Mouse (Mus musculus) embryonic facial prominence, embryonic 13.5 days (tissue): ENCODE results near the gene Lin9. TPM values are rescaled to one million over a fixed set of nuclear protein-coding genes. Genes with fewer than 3 reads are reported as not detected.
"Not testable (repeated sequence)": the region's sequence is repeated elsewhere in the genome, so short reads cannot be mapped to it uniquely, and the experiment has no call there.

Source experiments
- ATAC-seq: fragments of 200-750 bp; cut with Nextera tagmentation; 2 replicates; pipeline ENCODE4 v1.8.0; 2017; ENCODE audit warnings: low read depth; ENCODE audit not compliant: insufficient number of reproducible peaks, insufficient read depth, low FRiP score, low TSS enrichment
- H3K27ac ChIP-seq: fragments of 300-500 bp; sonication (generic); 2 replicates; pipeline ENCODE4 v1.5.1; 2015; ENCODE audit warnings: moderate library complexity, mild to moderate bottlenecking, inconsistent platforms
- H3K27me3 ChIP-seq: fragments of 300-500 bp; sonication (generic); 2 replicates; pipeline ENCODE4 v1.6.1; 2015; ENCODE audit warnings: mild to moderate bottlenecking, inconsistent platforms
- H3K36me3 ChIP-seq: fragments of 300-500 bp; sonication (generic); 2 replicates; pipeline ENCODE4 v1.6.1; 2015; ENCODE audit warnings: mild to moderate bottlenecking, inconsistent platforms
- H3K4me1 ChIP-seq: fragments of 300-500 bp; sonication (generic); 2 replicates; pipeline ENCODE4 v1.6.1; 2015; ENCODE audit warnings: inconsistent platforms
- H3K4me2 ChIP-seq: fragments of 300-500 bp; sonication (generic); 2 replicates; pipeline ENCODE4 v1.6.1; 2015; ENCODE audit warnings: moderate library complexity, mild to moderate bottlenecking, inconsistent platforms
- H3K4me3 ChIP-seq: fragments of 300-500 bp; sonication (generic); 2 replicates; pipeline ENCODE4 v1.5.1; 2015; ENCODE audit warnings: mild to moderate bottlenecking, inconsistent platforms
- H3K9ac ChIP-seq: fragments of 300-500 bp; sonication (generic); 2 replicates; pipeline ENCODE4 v1.6.1; 2015; ENCODE audit warnings: mild to moderate bottlenecking, inconsistent platforms
- H3K9me3 ChIP-seq: fragments of 300-500 bp; sonication (generic); 2 replicates; pipeline ENCODE4 v1.6.1; 2016; ENCODE audit warnings: inconsistent platforms
- WGBS: fragments of 180-500 bp; shearing (Covaris S2); methylation state at CpG from one replicate; pipeline ENCODE4 v1.1.7; 2015; ENCODE audit warnings: mixed read lengths; 5-methylcytosine and 5-hydroxymethylcytosine counted together
- polyA plus RNA-seq: library from polyadenylated mRNA; unstranded; fragments of >200 nt; fragmentation: Nextera tagmentation; extraction: Ambion mirVana; gene quantifications from 2 replicates; pipeline ENCODE4 v1.2.1, GENCODE M21; 2015

Lin9 gene
- polyA plus RNA-seq, 1 experiment from 2014 or later, result 20.5 TPM

DNA sequence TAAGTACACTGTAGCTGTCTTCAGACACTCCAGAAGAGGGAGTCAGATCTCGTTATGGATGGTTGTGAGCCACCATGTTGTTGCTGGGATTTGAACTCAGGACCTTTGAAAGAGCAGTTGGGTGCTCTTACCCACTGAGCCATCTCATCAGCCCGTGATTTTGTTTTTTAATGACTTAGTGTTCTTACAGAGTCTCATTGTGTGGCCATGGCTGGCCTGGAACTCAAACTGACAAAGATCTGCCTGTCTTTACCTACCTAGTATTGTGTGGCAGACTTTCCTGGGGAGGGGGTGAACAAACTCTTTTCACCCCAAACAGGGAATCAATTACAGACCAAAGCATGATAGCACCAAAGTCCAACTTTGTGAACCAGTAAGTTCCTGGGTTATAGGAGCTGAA is 3.2 kb upstream of the Lin9 start:
- peaks cover 24% of the 10 kb centered on the region for H3K4me1 ChIP-seq
- not testable (repeated sequence) for H3K4me2 ChIP-seq, H3K4me3 ChIP-seq, H3K9me3 ChIP-seq, H3K27me3 ChIP-seq, H3K36me3 ChIP-seq, H3K27ac ChIP-seq, H3K9ac ChIP-seq, ATAC-seq
- 89% methylated on average over 2 of the region's 2 CpGs for WGBS

DNA sequence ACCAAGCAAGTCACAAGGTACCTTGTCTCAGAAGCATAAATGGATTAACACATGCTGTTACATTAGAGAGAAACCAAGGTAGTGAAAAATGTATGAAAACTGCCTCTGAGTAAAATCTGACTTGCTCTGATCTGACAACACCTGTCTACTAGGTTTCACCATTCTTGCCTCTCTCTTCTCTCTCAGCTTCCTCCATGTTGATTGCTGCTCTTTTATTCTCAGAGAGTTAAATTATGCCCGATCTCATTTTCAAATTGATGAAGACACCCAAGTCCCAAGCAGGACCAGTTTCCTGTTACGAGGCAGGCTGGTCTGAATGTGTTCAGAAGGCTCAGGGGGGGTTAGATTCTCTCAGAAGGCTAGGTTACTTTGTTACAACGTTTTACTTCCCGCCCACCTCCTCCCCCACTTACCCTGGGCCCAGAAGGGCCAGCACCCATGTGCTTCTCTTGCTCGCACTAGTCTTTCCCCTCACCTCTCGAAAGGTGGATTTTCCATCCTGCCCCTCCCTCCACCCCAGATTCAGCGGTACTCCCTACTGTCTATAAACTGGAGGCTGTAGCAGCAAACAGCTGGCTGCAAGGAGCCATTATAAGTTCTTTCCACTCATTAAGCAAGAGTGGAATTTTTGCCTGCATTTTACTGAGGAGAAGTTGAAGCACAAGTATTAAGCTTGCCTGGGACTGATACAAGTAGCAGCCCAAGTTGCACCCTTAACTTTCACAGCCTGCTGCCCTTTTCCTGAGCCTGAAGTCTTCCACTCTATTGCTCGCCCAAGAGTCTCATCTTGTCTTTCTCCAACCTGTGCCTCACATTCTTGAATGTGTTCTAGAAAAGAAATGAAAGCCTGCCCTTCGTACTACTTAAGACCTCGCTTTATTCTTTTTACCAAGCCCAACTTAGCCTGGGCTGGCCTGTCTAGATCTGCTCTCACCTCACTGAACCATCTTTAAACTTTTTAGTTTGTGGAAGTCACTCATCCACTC is 1.2 kb upstream of the Lin9 start:
- ATAC-seq, result no peak
- Histone ChIP-seq H3K27me3 (no peaks in the 10 kb centered on the region), H3K4me1 (peaks cover 24% of the 10 kb centered on the region), H3K36me3 (peaks cover 7% of the 10 kb centered on the region), H3K4me2 (peak overlapping the region; percentile 80), H3K27ac (peak overlapping the region; percentile 95; the same call in 1 of the 2 replicates), H3K9me3 (no peaks in the 10 kb centered on the region), H3K9ac (peak overlapping the region; percentile 95), H3K4me3 (peak overlapping the region; percentile 97)
- 38% methylated on average over 10 of the region's 10 CpGs for WGBS

DNA sequence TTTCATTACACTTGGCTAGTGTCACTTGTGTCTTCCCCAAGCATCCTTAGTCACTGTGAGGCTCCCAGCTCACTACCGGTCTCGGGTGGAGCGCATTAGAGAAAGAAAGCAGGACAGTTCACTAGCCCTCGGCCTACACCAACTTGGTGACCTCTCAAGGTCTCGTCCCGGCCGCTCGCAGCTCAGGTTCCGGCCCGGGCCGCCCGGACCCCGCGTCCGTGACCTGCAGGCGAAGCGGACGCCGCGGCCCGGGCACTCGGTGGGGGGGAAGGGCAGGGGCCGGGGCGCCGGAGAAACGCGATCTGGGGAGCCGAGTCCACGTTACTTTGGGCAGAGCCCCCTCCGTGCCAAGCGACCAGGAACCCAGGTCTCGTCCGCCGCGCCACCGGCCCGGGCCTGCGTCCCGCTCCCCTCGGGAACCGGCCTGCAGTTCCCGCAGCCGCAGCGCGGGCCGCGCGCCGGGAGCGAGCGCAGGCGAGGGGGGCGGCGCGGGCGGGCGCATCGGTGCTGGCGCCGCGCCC is 285 bp upstream of the Lin9 start:
- peaks cover 7% of the 10 kb centered on the region for H3K36me3 ChIP-seq
- peak overlapping the region; percentile 80 for H3K4me2 ChIP-seq
- H3K9me3 ChIP-seq, result no peaks in the 10 kb centered on the region
- under 1% methylated on average over 59 of the region's 61 CpGs for WGBS
- H3K4me3 ChIP-seq, result peak overlapping the region; percentile 97
- H3K4me1 ChIP-seq, result peaks cover 27% of the 10 kb centered on the region
- ATAC-seq, result peak; percentile 26
- H3K27me3 ChIP-seq, result no peaks in the 10 kb centered on the region
- peak overlapping the region; percentile 95 for H3K9ac ChIP-seq
- peak overlapping the region; percentile 95 for H3K27ac ChIP-seq

DNA sequence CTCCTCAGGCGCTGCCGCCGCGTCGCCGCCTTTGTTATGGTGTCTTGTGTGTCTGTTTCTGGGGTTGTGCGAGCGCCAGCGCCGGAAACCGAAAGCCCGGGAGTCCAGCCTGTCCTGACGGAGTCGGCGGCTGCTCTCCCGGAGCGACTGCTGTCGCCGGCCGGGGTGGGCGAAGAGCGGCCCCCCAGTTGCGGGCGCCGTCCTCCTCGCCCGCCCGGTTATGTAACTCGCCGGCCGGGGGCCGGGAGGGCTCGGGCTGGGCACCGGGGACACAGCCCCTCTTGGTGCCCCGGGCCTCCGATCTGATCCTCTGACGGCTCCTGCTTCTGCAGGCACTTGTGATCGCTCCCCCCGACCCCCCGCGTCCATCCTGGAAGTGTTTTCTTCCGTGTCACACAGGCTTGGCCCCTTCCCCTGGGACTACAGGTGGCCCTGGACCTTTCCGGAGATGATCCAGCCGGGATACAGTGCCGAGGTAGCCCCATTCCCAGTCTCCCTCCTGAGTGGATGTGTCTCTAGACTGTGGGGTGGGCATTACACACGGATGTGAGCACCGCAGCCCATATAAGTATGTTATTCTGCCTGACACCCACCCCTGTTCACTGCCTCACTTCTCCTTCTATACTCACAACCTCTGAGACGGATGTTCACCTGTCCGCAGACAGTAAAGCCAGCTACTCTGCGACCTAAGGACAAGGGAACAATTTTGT is 723 bp downstream of the Lin9 start:
- Histone ChIP-seq H3K9ac (peak overlapping the region; percentile 95), H3K4me2 (peak overlapping the region; percentile 80), H3K4me1 (peaks cover 31% of the 10 kb centered on the region), H3K27ac (peak overlapping the region; percentile 95), H3K36me3 (peaks cover 7% of the 10 kb centered on the region), H3K4me3 (peak overlapping the region; percentile 97), H3K9me3 (no peaks in the 10 kb centered on the region), H3K27me3 (no peaks in the 10 kb centered on the region)
- 2% methylated on average over 50 of the region's 50 CpGs for WGBS
- peak; percentile 58 for ATAC-seq

DNA sequence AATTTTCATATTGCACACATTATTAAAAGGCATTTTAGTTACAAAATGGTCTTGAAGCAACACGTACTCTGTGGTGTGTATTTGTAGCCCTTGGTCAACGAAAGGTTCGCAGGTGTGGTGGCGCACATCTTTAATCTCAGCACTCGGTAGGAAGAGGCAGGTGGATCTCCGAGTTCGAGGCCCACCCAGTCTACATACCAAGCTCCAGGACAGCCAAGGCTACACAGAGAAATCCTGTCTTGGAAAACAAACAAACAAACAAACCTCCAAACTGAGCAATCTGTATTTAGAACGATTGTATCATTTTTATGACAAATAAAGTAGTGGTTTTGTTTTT is 1.2 kb downstream of the Lin9 start:
- ATAC-seq, result no peak
- peaks cover 31% of the 10 kb centered on the region for H3K4me1 ChIP-seq
- H3K9ac ChIP-seq, result peak overlapping the region; percentile 95
- H3K27ac ChIP-seq, result no peak overlapping the region
- peak overlapping the region; percentile 80 for H3K4me2 ChIP-seq
- H3K27me3 ChIP-seq, result no peaks in the 10 kb centered on the region
- WGBS, result 83% methylated on average over 8 of the region's 8 CpGs
- no peaks in the 10 kb centered on the region for H3K9me3 ChIP-seq
- H3K36me3 ChIP-seq, result peaks cover 7% of the 10 kb centered on the region
- H3K4me3 ChIP-seq, result peak overlapping the region; percentile 97

DNA sequence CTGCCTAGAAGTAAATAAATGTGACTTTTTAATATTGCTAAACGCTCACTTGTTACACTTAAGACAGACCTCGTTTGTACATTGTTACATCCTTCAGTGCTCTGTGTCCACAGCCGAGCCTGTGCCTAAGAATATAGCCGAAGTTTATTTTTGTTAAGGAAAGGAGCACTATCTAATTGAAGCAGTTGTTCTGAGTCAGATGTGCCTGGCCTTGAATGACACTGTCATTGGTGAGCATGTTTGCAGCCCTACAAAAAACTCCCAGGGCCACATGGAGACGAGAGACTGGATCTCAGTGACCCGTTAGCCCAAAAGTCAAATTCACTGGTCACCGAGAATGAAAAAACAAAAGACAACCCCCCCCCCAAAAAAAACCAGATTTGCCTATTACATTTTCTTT is 50.3 kb downstream of the Lin9 start:
- Histone ChIP-seq H3K4me1 (peaks cover 1% of the 10 kb centered on the region; the same call in 1 of the 2 replicates), H3K4me3 (no peak overlapping the region), H3K9me3 (no peaks in the 10 kb centered on the region), H3K36me3 (peaks cover 51% of the 10 kb centered on the region), H3K4me2 (no peak overlapping the region), H3K27me3 (peaks cover 21% of the 10 kb centered on the region), H3K27ac (no peak overlapping the region), H3K9ac (no peak overlapping the region)
- ATAC-seq, result no peak
- 90% methylated on average over 7 of the region's 7 CpGs for WGBS

DNA sequence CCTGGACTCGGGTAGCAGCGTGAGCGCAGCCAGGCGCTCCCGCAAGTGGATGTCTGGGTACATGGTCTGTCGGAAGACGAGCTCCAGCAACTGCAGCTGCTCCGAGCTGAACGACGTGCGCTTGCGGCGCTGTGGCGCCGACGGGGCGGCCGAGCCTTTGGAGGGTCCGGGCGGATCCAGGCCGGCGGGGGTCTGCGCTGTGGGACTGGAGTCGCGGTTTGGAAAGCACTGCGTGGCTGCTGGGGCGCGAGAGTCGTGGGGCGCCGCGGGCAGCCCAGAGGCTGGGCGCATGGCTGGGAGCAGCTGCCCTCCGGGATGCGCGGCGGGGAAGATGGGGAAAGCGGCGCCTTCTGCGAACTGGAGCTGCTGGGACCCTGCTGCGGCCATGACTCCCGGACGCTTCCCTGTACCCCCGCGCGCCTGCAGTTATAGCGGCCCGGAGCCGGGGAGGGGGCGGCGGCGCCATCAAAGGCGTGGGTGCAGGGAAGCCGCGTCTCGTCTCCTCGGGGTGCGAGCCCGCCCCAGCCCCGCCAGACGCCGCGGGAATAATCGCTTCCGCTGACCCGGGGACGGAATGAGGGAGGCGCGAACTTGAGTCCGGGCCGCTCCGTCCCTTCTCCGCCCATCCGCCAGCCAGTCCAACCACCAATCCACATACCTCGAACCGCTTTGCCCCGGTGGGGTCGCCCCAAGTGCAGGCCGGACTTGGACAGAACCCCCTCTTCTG is 55.8 kb downstream of the Lin9 start, which contains the start of gene Mixl1:
Gene Mixl1 (minus strand): TSS at position 409 of the 727 bp plus-strand sequence.
- H3K9me3 ChIP-seq, result no peaks in the 10 kb centered on the region
- H3K4me3 ChIP-seq, result peak within 1 kb of the TSS; percentile 47
- no peak within 1 kb of the TSS for H3K27ac ChIP-seq
- H3K27me3 ChIP-seq, result peaks cover 61% of the 10 kb centered on the region
- under 1% methylated on average over 79 of the region's 79 CpGs for WGBS
- peak within 1 kb of the TSS; percentile 78 for H3K4me2 ChIP-seq
- H3K36me3 ChIP-seq, result peaks cover 10% of the 10 kb centered on the region
- H3K9ac ChIP-seq, result peak within 1 kb of the TSS; percentile 62
- ATAC-seq, result peak; percentile 37; the same call in 1 of the 2 replicates
- peaks cover 11% of the 10 kb centered on the region for H3K4me1 ChIP-seq

DNA sequence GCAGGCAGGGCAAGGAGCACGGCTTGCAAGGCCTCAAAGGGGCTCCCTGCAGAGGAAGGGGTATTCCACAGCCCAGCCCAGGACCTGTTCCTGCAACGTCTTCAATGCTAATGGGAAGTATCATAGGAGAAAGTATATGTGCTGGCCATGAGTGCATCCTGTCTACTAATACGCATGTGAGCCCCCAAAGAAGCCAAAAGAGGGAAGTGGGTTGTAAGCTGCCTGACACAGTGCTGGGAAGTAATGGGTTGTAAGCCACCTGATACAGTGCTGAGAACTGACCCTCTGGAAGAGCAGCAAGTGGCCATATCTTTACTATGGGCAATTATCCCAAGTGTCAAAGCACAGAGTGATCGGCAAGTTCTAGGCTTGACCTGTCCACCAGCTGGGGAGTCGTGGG is 57.1 kb downstream of the Lin9 start:
- Histone ChIP-seq H3K4me3 (no peak overlapping the region), H3K9me3 (no peaks in the 10 kb centered on the region), H3K36me3 (no peaks in the 10 kb centered on the region), H3K4me1 (peaks cover 12% of the 10 kb centered on the region), H3K27ac (no peak overlapping the region), H3K4me2 (no peak overlapping the region), H3K9ac (no peak overlapping the region), H3K27me3 (peaks cover 61% of the 10 kb centered on the region)
- no peak for ATAC-seq
- WGBS, result 56% methylated on average over 5 of the region's 5 CpGs

DNA sequence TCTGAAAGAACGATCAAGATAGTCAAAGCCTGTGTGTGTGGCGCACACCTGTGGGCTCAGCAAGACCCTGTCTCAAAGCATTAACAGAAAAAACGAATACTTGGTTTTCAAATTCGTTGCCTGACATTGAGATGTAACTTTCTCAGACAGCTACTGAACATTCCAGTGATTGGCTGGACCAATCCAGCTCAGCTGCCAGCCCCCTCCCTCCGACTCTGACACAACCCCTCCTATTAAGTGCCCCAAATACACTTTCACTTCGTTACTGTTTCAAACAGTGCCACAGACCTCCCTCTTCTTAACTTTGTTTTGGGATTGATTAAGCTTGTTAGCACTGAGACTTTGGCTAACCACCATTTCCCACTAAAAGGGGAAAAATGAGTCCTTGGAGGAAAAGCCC is 62.5 kb downstream of the Lin9 start:
- peaks cover 18% of the 10 kb centered on the region for H3K27me3 ChIP-seq
- peak overlapping the region; percentile 24; the same call in 1 of the 2 replicates for H3K4me3 ChIP-seq
- no peak overlapping the region for H3K9ac ChIP-seq

DNA sequence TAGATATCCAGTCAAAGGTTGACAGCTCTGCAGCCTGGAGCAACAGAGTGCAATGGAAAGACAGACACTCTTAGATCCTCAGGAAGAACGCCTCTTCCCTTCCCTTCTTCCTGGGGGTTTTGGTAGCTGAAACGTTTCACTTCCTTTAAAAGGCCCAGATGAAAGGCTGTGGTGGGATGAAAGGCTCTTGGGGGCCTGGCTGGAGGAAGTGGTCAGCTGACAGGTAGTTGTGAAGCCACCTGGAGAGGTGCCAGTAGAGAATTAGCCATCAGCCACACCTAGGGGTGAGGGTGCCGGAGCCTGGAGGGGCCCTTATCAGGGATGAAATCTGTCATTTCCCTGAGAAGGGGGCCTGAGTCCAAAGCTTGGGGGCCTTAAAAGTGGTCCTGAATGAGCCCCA is 66.4 kb downstream of the Lin9 start:
- Histone ChIP-seq H3K27me3 (no peaks in the 10 kb centered on the region), H3K4me1 (peaks cover 10% of the 10 kb centered on the region; the same call in 1 of the 2 replicates), H3K9ac (no peak overlapping the region), H3K27ac (no peak overlapping the region), H3K36me3 (no peaks in the 10 kb centered on the region), H3K4me2 (no peak overlapping the region), H3K9me3 (no peaks in the 10 kb centered on the region), H3K4me3 (no peak overlapping the region)
- WGBS, result 43% methylated on average over 3 of the region's 3 CpGs
- ATAC-seq, result no peak

More for the DNA sequence above, 62.5 kb downstream of the Lin9 start:
- no peak for ATAC-seq
- H3K4me1 ChIP-seq, result peaks cover 10% of the 10 kb centered on the region; the same call in 1 of the 2 replicates
- WGBS, result 33% methylated on average over 6 of the region's 6 CpGs
- H3K27ac ChIP-seq, result no peak overlapping the region
- no peaks in the 10 kb centered on the region for H3K36me3 ChIP-seq
- peak overlapping the region; percentile 45 for H3K4me2 ChIP-seq
- no peaks in the 10 kb centered on the region for H3K9me3 ChIP-seq

DNA sequence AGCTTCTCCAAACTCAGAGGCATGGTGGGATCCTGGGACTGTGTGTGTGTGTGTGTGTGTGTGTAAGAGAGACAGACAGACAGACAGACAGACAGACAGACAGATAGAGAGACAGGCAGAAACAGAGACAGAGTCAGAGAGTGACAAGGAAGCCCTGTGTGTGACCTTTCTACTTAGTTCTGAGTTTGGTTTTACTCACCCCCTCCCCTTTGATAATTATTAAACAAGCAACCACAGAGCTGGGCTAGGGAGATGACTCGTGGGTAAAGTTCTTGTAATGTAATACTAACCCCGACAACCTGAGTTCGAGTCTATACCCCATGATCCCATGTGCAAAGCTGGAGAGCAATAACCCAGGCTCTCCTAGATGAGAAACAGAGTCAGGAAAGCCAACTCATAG is 66.9 kb downstream of the Lin9 start:
- no peak overlapping the region for H3K4me3 ChIP-seq
- no peak overlapping the region for H3K27ac ChIP-seq
- H3K36me3 ChIP-seq, result no peaks in the 10 kb centered on the region
- WGBS, result 70% methylated on average over 3 of the region's 3 CpGs
- ATAC-seq, result no peak
- H3K4me1 ChIP-seq, result peaks cover 10% of the 10 kb centered on the region; the same call in 1 of the 2 replicates
- H3K4me2 ChIP-seq, result no peak overlapping the region
- no peaks in the 10 kb centered on the region for H3K27me3 ChIP-seq
- no peaks in the 10 kb centered on the region for H3K9me3 ChIP-seq
- H3K9ac ChIP-seq, result no peak overlapping the region
